Mouse (Mus musculus) lung, embryonic 16.5 days (tissue): ENCODE measurements at regions not wholly inside any gene's neighbourhood (a gene's known extent, or its start where the extent isn't known, plus 50 kb on each side); places are given as distances from the start of the nearest gene placed in this dataset.

Experiments used
- ATAC-seq: fragments of 200-750 bp; cut with Nextera tagmentation; 2 replicates; pipeline ENCODE4 v1.8.0; 2017; ENCODE audit warnings: low read depth, mild to moderate bottlenecking, moderate library complexity
- H3K27ac ChIP-seq: fragments of 300-500 bp; sonication (generic); 2 replicates; pipeline ENCODE4 v1.5.1; 2014; ENCODE audit warnings: mild to moderate bottlenecking, control low read depth, low read length
- H3K27me3 ChIP-seq: fragments of 300-500 bp; sonication (generic); 2 replicates; pipeline ENCODE4 v1.6.1; 2014; ENCODE audit warnings: low read depth, low read length, mixed read lengths; ENCODE audit not compliant: control insufficient read depth, insufficient read depth
- H3K36me3 ChIP-seq: fragments of 300-500 bp; sonication (generic); 2 replicates; pipeline ENCODE4 v1.6.1; 2014; ENCODE audit warnings: low read length; ENCODE audit not compliant: control insufficient read depth, insufficient read depth
- H3K4me1 ChIP-seq: fragments of 300-500 bp; sonication (generic); replicated peaks from 2 replicates; pipeline ENCODE4 v1.6.1; 2014; ENCODE audit warnings: low read length, mixed read lengths; ENCODE audit not compliant: control insufficient read depth, insufficient read depth
- H3K4me2 ChIP-seq: fragments of 300-500 bp; sonication (generic); 2 replicates; pipeline ENCODE4 v1.6.1; 2014; ENCODE audit warnings: low read depth, low read length, control low read depth
- H3K4me3 ChIP-seq: fragments of 300-500 bp; sonication (generic); 2 replicates; pipeline ENCODE4 v1.5.1; 2014; ENCODE audit warnings: mild to moderate bottlenecking, low read length, control low read depth
- H3K9ac ChIP-seq: fragments of 300-500 bp; sonication (generic); 2 replicates; pipeline ENCODE4 v1.6.1; 2014; ENCODE audit warnings: low read length, control low read depth
- H3K9me3 ChIP-seq: fragments of 300-500 bp; sonication (generic); 2 replicates; pipeline ENCODE4 v1.6.1; 2016; ENCODE audit warnings: low read length; ENCODE audit not compliant: control insufficient read depth
- WGBS: fragments of 180-500 bp; shearing (Covaris S2); extraction: QIAGEN DNeasy Blood & Tissue Kit; methylation state at CpG from one replicate; pipeline ENCODE4 v1.1.7; 2014; 5-methylcytosine and 5-hydroxymethylcytosine counted together

GRCm38 (mm10) chr3:148248617-148249016, 741.7 kb downstream of the Adgrl2 start:
- no peak overlapping the region for H3K27ac ChIP-seq
- H3K4me1 ChIP-seq = no peaks in the 10 kb centered on the region
- H3K4me3 ChIP-seq = no peak overlapping the region
- no peak overlapping the region for H3K9ac ChIP-seq
- H3K36me3 ChIP-seq = no peaks in the 10 kb centered on the region
- H3K9me3 ChIP-seq = no peaks in the 10 kb centered on the region
- H3K27me3 ChIP-seq = no peaks in the 10 kb centered on the region
- 48% methylated on average over 1 of the region's 1 CpGs for WGBS
- no peak overlapping the region for H3K4me2 ChIP-seq
- ATAC-seq = peak; percentile 95

GRCm38 (mm10) chr3:148246786-148247185, 743.6 kb downstream of the Adgrl2 start:
- Histone ChIP-seq H3K36me3 (no peaks in the 10 kb centered on the region), H3K27ac (no peak overlapping the region), H3K9ac (no peak overlapping the region), H3K4me2 (no peak overlapping the region), H3K27me3 (no peaks in the 10 kb centered on the region), H3K4me1 (no peaks in the 10 kb centered on the region), H3K4me3 (no peak overlapping the region), H3K9me3 (no peaks in the 10 kb centered on the region)
- no peak for ATAC-seq

- Histone ChIP-seq H3K9me3 (no peaks in the 10 kb centered on the region), H3K27ac (peak overlapping the region; percentile 50), H3K4me2 (no peak overlapping the region), H3K4me3 (no peak overlapping the region), H3K36me3 (no peaks in the 10 kb centered on the region), H3K9ac (no peak overlapping the region), H3K27me3 (no peaks in the 10 kb centered on the region), H3K4me1 (no peaks in the 10 kb centered on the region)
- ATAC-seq = peak; percentile 85
Measured at GRCm38 (mm10) chr3:148238093-148238492, 752.3 kb downstream of the Adgrl2 start.

GRCm38 (mm10) chr3:148237555-148237954, 752.8 kb downstream of the Adgrl2 start:
- WGBS = 49% methylated on average over 6 of the region's 6 CpGs
- no peaks in the 10 kb centered on the region for H3K4me1 ChIP-seq
- H3K4me3 ChIP-seq = no peak overlapping the region
- no peaks in the 10 kb centered on the region for H3K9me3 ChIP-seq
- 0 out of 2 replicates have a peak overlapping the region, but pooled peaks have one; percentile 33 for H3K27ac ChIP-seq
- no peak overlapping the region for H3K4me2 ChIP-seq
- no peaks in the 10 kb centered on the region for H3K27me3 ChIP-seq
- no peak overlapping the region for H3K9ac ChIP-seq
- ATAC-seq = peak; percentile 98
- no peaks in the 10 kb centered on the region for H3K36me3 ChIP-seq

GRCm38 (mm10) chr3:148233616-148234015, 756.7 kb downstream of the Adgrl2 start:
- no peaks in the 10 kb centered on the region for H3K4me1 ChIP-seq
- 84% methylated on average over 2 of the region's 2 CpGs for WGBS
- no peak overlapping the region for H3K4me2 ChIP-seq
- no peaks in the 10 kb centered on the region for H3K9me3 ChIP-seq
- H3K9ac ChIP-seq = no peak overlapping the region
- ATAC-seq = no peak
- no peak overlapping the region for H3K27ac ChIP-seq
- H3K27me3 ChIP-seq = no peaks in the 10 kb centered on the region
- no peak overlapping the region for H3K4me3 ChIP-seq
- no peaks in the 10 kb centered on the region for H3K36me3 ChIP-seq

GRCm38 (mm10) chr3:148229192-148229591, 761.2 kb downstream of the Adgrl2 start:
- H3K27me3 ChIP-seq = no peaks in the 10 kb centered on the region

GRCm38 (mm10) chr3:148228002-148228707, 762.2 kb downstream of the Adgrl2 start:
- peak; percentile 85 for ATAC-seq
- WGBS = 41% methylated on average over 9 of the region's 9 CpGs
- Histone ChIP-seq H3K9me3 (no peaks in the 10 kb centered on the region), H3K4me3 (no peak overlapping the region), H3K4me1 (peaks cover 3% of the 10 kb centered on the region; the same call in 1 of the 2 replicates), H3K27me3 (no peaks in the 10 kb centered on the region), H3K27ac (no peak overlapping the region), H3K36me3 (no peaks in the 10 kb centered on the region), H3K4me2 (0 out of 2 replicates have a peak overlapping the region, but pooled peaks have one; percentile 20), H3K9ac (no peak overlapping the region)

More at GRCm38 (mm10) chr3:148229192-148229591, 761.2 kb downstream of the Adgrl2 start:
- 71% methylated on average over 3 of the region's 3 CpGs for WGBS
- Histone ChIP-seq H3K9me3 (no peaks in the 10 kb centered on the region), H3K4me2 (no peak overlapping the region), H3K4me3 (no peak overlapping the region), H3K4me1 (peaks cover 3% of the 10 kb centered on the region; the same call in 1 of the 2 replicates), H3K9ac (no peak overlapping the region), H3K36me3 (no peaks in the 10 kb centered on the region), H3K27ac (no peak overlapping the region)
- no peak for ATAC-seq

- Histone ChIP-seq H3K4me1 (no peaks in the 10 kb centered on the region), H3K4me3 (no peak overlapping the region), H3K9me3 (no peaks in the 10 kb centered on the region), H3K27ac (no peak overlapping the region), H3K9ac (no peak overlapping the region), H3K4me2 (no peak overlapping the region), H3K36me3 (no peaks in the 10 kb centered on the region), H3K27me3 (no peaks in the 10 kb centered on the region)
- ATAC-seq = no peak
- WGBS = 80% methylated on average over 5 of the region's 5 CpGs
Measured at GRCm38 (mm10) chr3:148220826-148221225, 769.5 kb downstream of the Adgrl2 start.

GRCm38 (mm10) chr3:148220024-148220590, 770.2 kb downstream of the Adgrl2 start:
- Histone ChIP-seq H3K27ac (no peak overlapping the region), H3K4me1 (no peaks in the 10 kb centered on the region), H3K36me3 (no peaks in the 10 kb centered on the region), H3K4me3 (no peak overlapping the region), H3K4me2 (no peak overlapping the region), H3K9ac (no peak overlapping the region), H3K9me3 (no peaks in the 10 kb centered on the region), H3K27me3 (no peaks in the 10 kb centered on the region)
- no peak for ATAC-seq
- 77% methylated on average over 10 of the region's 10 CpGs for WGBS
